Mouse (Mus musculus): ENCODE results near the gene 3425401B19Rik. TPM values are rescaled to one million over a fixed set of nuclear protein-coding genes. Genes with fewer than 3 reads are reported as not detected.

Gene 3425401B19Rik
- 1.3 and 2.8 TPM in 2 replicates for polyA plus RNA-seq (2015; fragmentation: Nextera tagmentation; extraction: Ambion mirVana)

DNA sequence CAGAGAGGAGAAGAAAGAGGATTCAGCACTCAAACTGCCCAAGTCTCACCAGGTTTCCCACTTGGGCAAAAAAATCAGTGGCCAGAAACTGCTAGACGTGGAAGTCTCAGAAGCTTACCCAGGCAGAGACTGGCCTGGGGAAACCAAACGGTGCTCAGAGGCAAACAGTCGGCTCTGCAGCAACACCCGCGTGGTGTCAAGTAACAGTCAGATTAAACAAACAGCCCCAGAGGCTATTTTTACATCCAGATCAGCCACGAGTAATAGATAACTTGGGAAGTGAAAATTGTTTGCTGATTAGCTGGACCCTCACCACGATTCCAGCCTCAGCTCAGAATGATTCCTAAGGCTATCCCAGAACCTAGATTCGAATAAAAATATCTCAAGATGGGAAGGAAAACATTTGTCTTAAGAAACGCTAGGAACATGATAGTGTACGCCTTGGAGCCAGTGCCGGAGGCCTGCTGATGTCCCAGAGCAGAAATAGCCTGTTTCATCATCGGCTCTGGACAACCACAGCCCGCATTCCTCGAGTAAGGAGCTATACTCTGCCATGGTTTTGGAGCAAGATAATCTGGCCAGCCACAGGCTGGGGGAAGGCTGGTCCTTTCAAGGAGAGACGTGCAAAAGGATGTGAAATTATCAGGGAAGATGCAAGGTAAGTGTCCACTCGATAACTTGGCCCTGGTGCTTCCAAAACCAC lies at the start of gene 3425401B19Rik:
Gene 3425401B19Rik (minus strand): TSS at position 170 of the 703 bp plus-strand sequence.
- no peak within 1 kb of the TSS; the same call in 1 of the 2 replicates for H3K4me3 ChIP-seq
- H3K36me3 ChIP-seq = no peaks in the 10 kb centered on the region
- ATAC-seq (ENCODE audit: insufficient number of reproducible peaks, low FRiP score, low TSS enrichment, low read depth) = no peak
- H3K4me2 ChIP-seq = no peak within 1 kb of the TSS
- no peaks in the 10 kb centered on the region for H3K9me3 ChIP-seq
- no peaks in the 10 kb centered on the region for H3K27me3 ChIP-seq
- H3K9ac ChIP-seq = no peak within 1 kb of the TSS
- H3K27ac ChIP-seq = no peak within 1 kb of the TSS
- peaks cover 14% of the 10 kb centered on the region for H3K4me1 ChIP-seq
- WGBS = 49% methylated on average over 16 of the region's 16 CpGs

DNA sequence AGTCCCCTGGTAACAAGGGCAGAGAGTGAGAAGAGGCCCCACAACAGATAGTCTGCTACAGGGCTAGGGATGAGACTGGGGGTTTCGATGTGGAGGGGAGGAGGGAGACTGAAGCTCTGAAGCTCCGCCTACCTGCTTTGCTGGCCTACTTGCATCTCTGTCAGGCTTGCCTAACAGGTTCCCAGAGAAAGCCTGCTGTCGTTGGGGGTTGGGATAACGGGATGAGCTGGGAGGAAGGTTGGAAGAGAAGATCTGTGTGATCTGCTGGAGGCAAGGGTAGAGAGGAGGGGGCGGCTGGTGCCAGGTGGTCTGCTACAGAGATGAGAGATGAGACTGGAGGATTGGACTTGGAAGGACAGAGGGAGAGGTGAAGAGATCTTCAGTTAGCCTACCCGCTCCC lies 47.9 kb upstream of the 3425401B19Rik start:
- Histone ChIP-seq H3K4me3 (no peak overlapping the region), H3K36me3 (no peaks in the 10 kb centered on the region), H3K4me2 (no peak overlapping the region), H3K27ac (no peak overlapping the region), H3K27me3 (no peaks in the 10 kb centered on the region), H3K9me3 (no peaks in the 10 kb centered on the region), H3K9ac (no peak overlapping the region), H3K4me1 (no peaks in the 10 kb centered on the region)
- ATAC-seq (ENCODE audit: insufficient number of reproducible peaks, low FRiP score, low TSS enrichment, low read depth) = no peak
- WGBS = 35% methylated on average over 6 of the region's 6 CpGs

DNA sequence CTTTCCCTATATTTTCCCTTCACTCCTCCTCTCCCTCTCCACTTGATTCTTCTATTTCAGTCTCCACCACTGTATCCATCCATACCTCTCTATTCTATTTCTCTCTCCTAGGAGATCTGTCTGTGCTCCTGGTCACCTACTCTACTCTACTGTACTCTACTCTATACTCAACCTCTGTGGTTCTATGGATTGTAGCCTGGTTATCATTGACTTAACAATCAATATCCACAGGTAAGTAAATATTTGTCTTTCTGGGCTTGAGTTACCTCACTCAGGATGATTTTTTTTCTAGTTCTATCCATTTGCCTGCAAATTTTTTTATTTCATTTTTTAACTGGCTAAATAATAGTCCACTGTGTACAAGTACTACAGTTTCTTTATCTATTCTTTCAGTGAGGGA lies 41.8 kb upstream of the 3425401B19Rik start:
- Histone ChIP-seq H3K4me1 (no peaks in the 10 kb centered on the region), H3K9me3 (no peaks in the 10 kb centered on the region), H3K27ac (no peak overlapping the region), H3K4me3 (no peak overlapping the region), H3K36me3 (no peaks in the 10 kb centered on the region), H3K4me2 (no peak overlapping the region), H3K9ac (no peak overlapping the region), H3K27me3 (no peaks in the 10 kb centered on the region)
- ATAC-seq (ENCODE audit: insufficient number of reproducible peaks, low FRiP score, low TSS enrichment, low read depth) = no peak

DNA sequence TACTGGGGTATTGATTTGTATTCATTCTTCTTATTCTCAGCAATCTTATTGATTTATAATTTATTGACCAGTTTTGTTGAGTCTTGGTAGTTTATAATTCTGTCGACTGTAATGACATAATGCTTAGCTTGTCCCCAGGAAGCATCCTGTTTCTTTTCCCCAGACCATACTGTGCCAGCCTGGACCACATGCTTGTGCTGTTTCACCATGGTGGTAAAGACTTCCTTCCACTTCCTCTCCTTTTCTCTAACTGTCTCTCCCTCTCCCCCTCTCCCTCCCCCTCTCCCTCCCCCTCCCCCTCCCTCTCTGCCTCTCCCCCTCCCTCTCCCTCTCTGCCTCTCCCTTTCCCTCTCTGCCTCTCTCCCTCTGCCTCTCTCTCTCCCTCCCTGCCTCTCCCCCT lies 36.4 kb upstream of the 3425401B19Rik start:
- Histone ChIP-seq H3K9me3 (no peaks in the 10 kb centered on the region), H3K27me3 (no peaks in the 10 kb centered on the region), H3K4me1 (no peaks in the 10 kb centered on the region), H3K27ac (no peak overlapping the region), H3K4me2 (no peak overlapping the region), H3K9ac (no peak overlapping the region), H3K4me3 (no peak overlapping the region), H3K36me3 (no peaks in the 10 kb centered on the region)
- WGBS = 43% methylated on average over 1 of the region's 1 CpGs
- no peak for ATAC-seq (ENCODE audit: insufficient number of reproducible peaks, low FRiP score, low TSS enrichment, low read depth)

DNA sequence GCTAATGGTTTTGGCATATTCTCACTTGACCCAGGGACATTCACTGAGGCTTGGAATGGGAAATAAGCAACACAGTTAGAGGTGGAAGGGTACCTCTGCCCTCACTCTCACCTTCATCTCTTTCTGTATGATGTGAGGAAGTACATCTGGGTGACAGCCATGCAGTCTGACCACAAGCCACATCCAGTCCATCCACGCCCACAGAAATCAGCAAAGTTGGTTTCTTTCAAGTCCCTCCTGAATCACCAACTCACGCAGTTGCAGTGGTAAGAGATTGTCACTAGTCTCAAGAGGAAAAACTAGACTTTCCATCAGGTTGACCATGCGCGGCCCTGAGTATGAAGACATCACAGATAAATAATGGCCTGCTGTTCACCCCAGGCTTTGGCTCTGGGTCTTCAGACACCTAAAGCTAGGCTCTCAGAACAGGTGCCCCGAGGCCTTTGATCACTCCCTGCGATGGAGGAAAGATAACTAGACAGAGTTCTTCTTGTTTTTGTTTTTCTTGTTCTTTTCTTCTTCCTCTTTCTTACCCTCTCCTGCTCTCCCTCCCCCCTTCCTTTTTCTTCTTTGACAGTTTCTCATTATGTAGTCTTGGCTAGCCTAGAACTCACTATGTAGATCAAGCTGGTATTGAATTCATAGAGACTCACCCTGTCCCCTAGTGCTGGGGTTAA lies 31.8 kb upstream of the 3425401B19Rik start:
- Histone ChIP-seq H3K4me3 (no peak overlapping the region), H3K27ac (no peak overlapping the region), H3K9me3 (no peaks in the 10 kb centered on the region), H3K4me2 (no peak overlapping the region), H3K4me1 (no peaks in the 10 kb centered on the region), H3K9ac (no peak overlapping the region), H3K36me3 (no peaks in the 10 kb centered on the region), H3K27me3 (no peaks in the 10 kb centered on the region)
- ATAC-seq (ENCODE audit: insufficient number of reproducible peaks, low FRiP score, low TSS enrichment, low read depth) = no peak
- 87% methylated on average over 6 of the region's 6 CpGs for WGBS

DNA sequence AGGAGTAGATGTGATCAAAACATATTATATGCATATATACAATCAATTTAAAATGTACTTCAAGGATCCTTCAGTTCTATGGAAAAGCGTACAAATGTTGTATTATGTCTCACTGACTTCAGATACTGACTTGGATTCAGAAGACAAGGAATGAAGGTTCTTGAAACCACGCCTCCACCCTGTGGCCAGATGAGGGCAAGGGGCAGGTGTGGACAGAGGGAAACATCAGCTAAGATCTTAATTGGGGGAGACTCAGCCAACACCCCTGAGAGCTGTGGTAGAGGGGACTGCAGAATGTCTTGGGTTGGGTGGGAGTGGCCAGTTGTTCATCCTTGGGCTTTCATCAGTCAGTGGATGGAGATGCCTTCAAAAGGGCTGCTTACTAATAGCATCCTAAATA lies 30.4 kb upstream of the 3425401B19Rik start:
- Histone ChIP-seq H3K4me1 (no peaks in the 10 kb centered on the region), H3K36me3 (no peaks in the 10 kb centered on the region), H3K4me3 (no peak overlapping the region), H3K27ac (no peak overlapping the region), H3K9ac (no peak overlapping the region), H3K9me3 (no peaks in the 10 kb centered on the region), H3K4me2 (no peak overlapping the region), H3K27me3 (no peaks in the 10 kb centered on the region)
- no peak for ATAC-seq (ENCODE audit: insufficient number of reproducible peaks, low FRiP score, low TSS enrichment, low read depth)
- WGBS = 91% methylated on average over 2 of the region's 2 CpGs

DNA sequence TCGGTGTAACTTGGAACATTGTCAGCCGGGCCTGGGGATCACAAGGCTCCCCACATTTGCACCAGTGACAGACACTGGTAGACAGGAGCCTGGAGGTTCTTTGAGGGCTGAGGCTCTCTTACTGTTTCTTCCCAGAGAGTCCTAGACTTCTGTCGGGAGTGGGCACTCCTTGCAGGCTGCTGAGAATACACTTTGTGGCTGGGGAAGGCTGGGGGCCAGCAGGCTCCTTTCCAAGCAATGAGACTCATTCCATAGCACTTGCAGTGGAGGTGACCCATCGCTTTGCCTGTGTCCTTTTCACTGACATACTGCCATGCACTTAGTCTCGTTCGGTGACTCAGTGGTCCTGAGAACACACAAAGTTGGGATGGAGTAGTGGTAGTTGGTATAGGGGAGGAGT lies 30.0 kb upstream of the 3425401B19Rik start:
- Histone ChIP-seq H3K9me3 (no peaks in the 10 kb centered on the region), H3K36me3 (no peaks in the 10 kb centered on the region), H3K27me3 (no peaks in the 10 kb centered on the region), H3K4me1 (no peaks in the 10 kb centered on the region), H3K4me2 (no peak overlapping the region), H3K27ac (no peak overlapping the region), H3K4me3 (no peak overlapping the region), H3K9ac (no peak overlapping the region)
- WGBS = 59% methylated on average over 6 of the region's 6 CpGs
- no peak for ATAC-seq (ENCODE audit: insufficient number of reproducible peaks, low FRiP score, low TSS enrichment, low read depth)

DNA sequence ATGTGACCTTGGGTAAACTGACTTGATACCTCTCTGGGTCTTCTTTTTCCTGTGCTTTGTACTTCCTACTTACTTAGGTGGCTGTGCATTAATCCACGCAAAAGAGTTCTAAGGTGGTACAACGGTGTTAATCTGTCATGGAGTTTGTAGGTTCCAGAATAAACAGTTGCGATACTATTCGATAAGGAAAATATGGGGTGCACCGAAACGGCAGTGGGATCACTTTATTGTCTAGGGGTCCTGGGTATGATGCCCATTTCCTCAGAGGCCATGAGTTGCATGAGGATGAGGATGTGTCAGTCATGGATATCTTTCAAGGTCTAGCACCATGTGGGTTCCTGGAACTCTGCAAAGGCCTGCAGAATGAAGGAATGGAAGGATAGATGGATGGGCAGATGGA lies 24.8 kb upstream of the 3425401B19Rik start:
- no peak for ATAC-seq (ENCODE audit: insufficient number of reproducible peaks, low FRiP score, low TSS enrichment, low read depth)

DNA sequence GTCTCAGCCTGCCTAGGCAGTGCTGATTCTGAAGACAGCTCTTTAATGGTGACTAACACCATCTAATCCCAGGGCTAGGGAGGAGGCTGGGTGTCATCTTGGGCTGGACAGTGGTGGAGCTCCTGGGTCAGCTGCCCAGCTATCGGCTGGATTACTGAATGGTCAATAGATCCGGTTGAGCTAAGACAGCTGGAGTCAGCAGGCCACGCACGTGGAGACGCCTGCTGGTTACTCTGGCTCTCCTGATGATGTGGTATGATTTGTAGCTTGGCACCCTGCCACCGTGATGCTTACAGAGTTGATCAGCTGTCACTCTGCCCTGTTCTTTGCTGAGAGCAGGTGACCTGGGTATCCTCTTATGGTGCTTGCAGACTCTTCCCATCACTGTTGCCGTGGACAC lies 23.7 kb upstream of the 3425401B19Rik start:
- H3K27ac ChIP-seq = no peak overlapping the region
- H3K4me3 ChIP-seq = no peak overlapping the region
- H3K27me3 ChIP-seq = no peaks in the 10 kb centered on the region
- H3K4me2 ChIP-seq = no peak overlapping the region
- no peak for ATAC-seq (ENCODE audit: insufficient number of reproducible peaks, low FRiP score, low TSS enrichment, low read depth)
- no peaks in the 10 kb centered on the region for H3K4me1 ChIP-seq
- WGBS = 66% methylated on average over 7 of the region's 7 CpGs
- H3K9me3 ChIP-seq = no peaks in the 10 kb centered on the region
- no peaks in the 10 kb centered on the region for H3K36me3 ChIP-seq
- H3K9ac ChIP-seq = no peak overlapping the region

More for the DNA sequence above, 24.8 kb upstream of the 3425401B19Rik start:
- no peak overlapping the region for H3K9ac ChIP-seq
- H3K4me1 ChIP-seq = no peaks in the 10 kb centered on the region
- H3K27me3 ChIP-seq = no peaks in the 10 kb centered on the region
- H3K9me3 ChIP-seq = no peaks in the 10 kb centered on the region
- H3K4me2 ChIP-seq = no peak overlapping the region
- no peak overlapping the region for H3K4me3 ChIP-seq
- no peak overlapping the region for H3K27ac ChIP-seq
- no peaks in the 10 kb centered on the region for H3K36me3 ChIP-seq
- WGBS = 97% methylated on average over 6 of the region's 6 CpGs

DNA sequence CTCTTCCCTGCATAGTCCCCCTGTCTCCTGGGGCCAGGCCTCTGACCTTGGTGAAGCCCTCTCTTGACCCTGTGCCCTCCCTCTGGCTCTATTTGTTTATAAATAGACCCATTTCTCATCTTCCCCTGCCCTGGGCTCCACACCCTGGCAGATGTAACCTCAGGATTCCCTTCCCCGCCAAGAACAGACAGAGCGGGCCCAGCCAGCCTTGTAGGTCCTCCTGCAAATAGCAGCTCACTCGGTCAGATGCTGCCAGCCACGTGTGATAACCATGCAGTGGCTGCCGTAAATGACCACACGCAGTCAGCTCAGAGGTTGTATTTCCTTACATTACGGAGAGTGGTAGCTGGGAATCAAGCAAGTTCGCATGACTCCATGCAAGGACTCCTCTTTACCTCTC lies 22.8 kb upstream of the 3425401B19Rik start:
- H3K4me3 ChIP-seq = no peak overlapping the region
- no peaks in the 10 kb centered on the region for H3K4me1 ChIP-seq
- H3K4me2 ChIP-seq = no peak overlapping the region
- no peak overlapping the region for H3K27ac ChIP-seq
- no peaks in the 10 kb centered on the region for H3K9me3 ChIP-seq
- WGBS = 60% methylated on average over 8 of the region's 8 CpGs
- no peak for ATAC-seq (ENCODE audit: insufficient number of reproducible peaks, low FRiP score, low TSS enrichment, low read depth)
- no peak overlapping the region for H3K9ac ChIP-seq
- no peaks in the 10 kb centered on the region for H3K27me3 ChIP-seq
- no peaks in the 10 kb centered on the region for H3K36me3 ChIP-seq

DNA sequence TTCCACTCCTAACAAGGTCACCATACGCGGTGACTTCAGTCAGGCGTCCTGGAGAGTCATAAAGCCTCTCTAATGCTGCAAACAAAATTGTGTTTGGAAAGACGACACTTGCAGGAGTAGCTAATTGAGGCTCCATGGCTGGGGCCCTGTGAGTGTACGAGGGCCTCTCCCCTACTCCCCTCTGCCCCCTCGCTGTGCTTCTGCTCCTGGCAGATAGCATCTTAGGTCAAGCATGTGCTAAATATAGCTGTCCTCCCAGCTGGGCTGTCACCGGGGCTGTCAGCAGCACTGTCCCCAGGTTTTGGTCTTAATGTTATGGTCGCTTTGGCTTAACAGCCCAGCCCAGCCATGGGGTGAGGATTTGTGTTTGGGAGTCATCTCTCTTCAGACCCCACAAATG lies 15.9 kb upstream of the 3425401B19Rik start:
- H3K27ac ChIP-seq = no peak overlapping the region

DNA sequence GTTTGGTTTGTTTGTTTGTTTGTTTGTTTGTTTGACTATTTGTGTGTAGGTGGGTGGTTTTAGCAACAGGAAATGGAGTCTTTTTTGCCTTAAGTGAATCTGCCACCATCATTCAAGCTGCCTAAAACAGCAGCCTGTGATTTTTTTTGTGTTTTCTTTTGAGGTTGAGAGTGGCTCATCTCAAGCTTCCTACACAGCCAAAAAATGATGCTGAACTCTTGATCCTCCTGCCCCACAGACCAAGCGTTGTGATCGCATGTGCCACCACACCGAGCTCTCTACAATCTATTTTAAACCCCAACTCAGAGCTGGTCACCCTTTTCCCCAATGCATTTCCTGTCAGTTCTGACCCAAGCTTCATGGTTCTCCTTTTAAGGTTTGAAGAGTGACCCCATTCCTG lies 13.5 kb upstream of the 3425401B19Rik start:
- Histone ChIP-seq H3K27me3 (no peaks in the 10 kb centered on the region), H3K27ac (no peak overlapping the region), H3K9ac (no peak overlapping the region), H3K4me3 (no peak overlapping the region), H3K9me3 (no peaks in the 10 kb centered on the region), H3K36me3 (no peaks in the 10 kb centered on the region), H3K4me1 (peaks cover 10% of the 10 kb centered on the region; the same call in 1 of the 2 replicates), H3K4me2 (no peak overlapping the region)
- no peak for ATAC-seq (ENCODE audit: insufficient number of reproducible peaks, low FRiP score, low TSS enrichment, low read depth)
- WGBS = 85% methylated on average over 3 of the region's 3 CpGs

More for the DNA sequence above, 15.9 kb upstream of the 3425401B19Rik start:
- Histone ChIP-seq H3K9me3 (no peaks in the 10 kb centered on the region), H3K9ac (no peak overlapping the region), H3K4me3 (no peak overlapping the region), H3K27me3 (no peaks in the 10 kb centered on the region), H3K4me2 (no peak overlapping the region), H3K4me1 (0 out of 2 replicates have a peak, but pooled peaks cover 6% of the 10 kb centered on the region), H3K36me3 (no peaks in the 10 kb centered on the region)
- WGBS = 33% methylated on average over 8 of the region's 8 CpGs
- ATAC-seq (ENCODE audit: insufficient number of reproducible peaks, low FRiP score, low TSS enrichment, low read depth) = no peak

Measured in limb, embryonic 15.5 days (tissue).